Comparison of ENCODE assay signal across 8 mouse cellular contexts in the genomic region with DNA sequence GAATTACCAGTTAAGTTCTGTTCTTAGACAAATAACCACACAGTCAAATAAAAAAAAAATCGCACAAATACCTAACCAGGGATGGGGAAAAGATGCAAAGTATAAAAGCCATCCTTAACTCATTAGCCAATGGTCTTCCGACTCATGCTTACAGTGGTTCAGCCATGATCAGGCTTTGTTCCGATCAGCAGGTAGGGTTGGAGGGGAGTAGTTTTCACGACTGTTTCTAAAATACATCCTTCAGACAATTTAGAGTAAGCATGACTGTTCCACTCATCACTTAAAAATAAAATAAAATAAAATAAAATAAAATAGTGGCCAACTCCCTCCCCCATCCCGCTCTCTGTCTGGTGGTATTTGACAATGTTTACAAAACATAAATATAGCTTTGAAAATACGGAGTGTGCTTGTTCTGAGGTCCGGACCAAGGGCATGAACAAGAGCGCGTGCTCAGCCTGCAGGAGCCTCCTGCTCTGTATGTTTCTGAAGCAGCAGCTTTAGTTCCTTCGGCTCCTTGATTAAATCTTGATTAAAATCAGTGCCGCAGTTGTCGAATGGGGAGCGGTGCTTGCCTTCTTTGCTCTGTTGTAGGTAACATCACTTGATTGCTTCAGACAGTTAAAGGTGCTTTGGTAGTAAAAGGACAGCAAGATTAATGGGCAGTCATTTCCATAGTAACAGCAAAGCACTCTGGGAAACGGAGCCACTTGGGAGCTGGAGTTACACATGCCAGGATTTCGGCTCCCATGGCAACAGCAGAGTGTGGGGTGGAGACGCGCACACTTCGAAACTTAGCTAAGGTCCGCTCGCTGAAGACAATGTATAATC.
DNase-seq lines count a peak whose midpoint lies in the region; ATAC-seq and TF ChIP-seq lines count a peak whose summit lies in the region.

No protein-coding gene starts in this region.

- TF ChIP-seq CTCF in cortical plate, adult 2 months (IDR thresholded peaks at IDR 0.05; ENCODE audit: extremely low read depth, insufficient read depth, low read length), result no peak

- ATAC-seq in intestine, embryonic 15.5 days, result peak; percentile 86
- peak; percentile 98 for ATAC-seq in midbrain, embryonic 15.5 days (replicated peaks)

- no peaks in the 10 kb centered on the region for H3K27me3 ChIP-seq in intestine, embryonic 15.5 days (replicated peaks)
- H3K27me3 ChIP-seq in midbrain, embryonic 15.5 days (replicated peaks), result no peaks in the 10 kb centered on the region

- no peaks in the 10 kb centered on the region for H3K36me3 ChIP-seq in intestine, embryonic 15.5 days
- no peaks in the 10 kb centered on the region for H3K36me3 ChIP-seq in midbrain, embryonic 15.5 days (replicated peaks)

- WGBS in intestine, embryonic 15.5 days, result 40% methylated on average over 20 of the region's 20 CpGs
- WGBS in midbrain, embryonic 15.5 days, result 23% methylated on average over 20 of the region's 20 CpGs

- H3K9ac ChIP-seq in intestine, embryonic 15.5 days, result no peak overlapping the region
- peak overlapping the region; percentile 41 for H3K9ac ChIP-seq in midbrain, embryonic 15.5 days

- peak; percentile 14 to 65 for DNase-seq in adrenal gland, adult (ENCODE audit: inconsistent age in 2 of 2, low spot score in 1 of 2)
- DNase-seq in gastrocnemius, postnatal 14 days, result peak; percentile 6
- peak; percentile 23 to 69 for DNase-seq in left cerebral cortex, adult 8-10 months (ENCODE audit: low spot score in 2 of 2)
- peak; percentile 79 for DNase-seq in telencephalon, adult 2 months (ENCODE audit: low read depth, low spot score)
- no peak for DNase-seq in thymus, postnatal 4 days

- no peaks in the 10 kb centered on the region; the same call in 1 of the 2 replicates for H3K4me1 ChIP-seq in cortical plate, adult 2 months (ENCODE audit: control insufficient read depth, insufficient read depth, low read length)
- no peaks in the 10 kb centered on the region for H3K4me1 ChIP-seq in intestine, embryonic 15.5 days (replicated peaks)
- H3K4me1 ChIP-seq in midbrain, embryonic 15.5 days, result peaks cover 13% of the 10 kb centered on the region

- H3K4me3 ChIP-seq in cortical plate, adult 2 months (ENCODE audit: insufficient read depth, low read length), result peak overlapping the region; percentile 27
- H3K4me3 ChIP-seq in intestine, embryonic 15.5 days (replicated peaks), result no peak overlapping the region
- H3K4me3 ChIP-seq in midbrain, embryonic 15.5 days, result peak overlapping the region; percentile 37

- no peaks in the 10 kb centered on the region for H3K9me3 ChIP-seq in intestine, embryonic 15.5 days
- no peaks in the 10 kb centered on the region for H3K9me3 ChIP-seq in midbrain, embryonic 15.5 days

- no peak for TF ChIP-seq POLR2A in cortical plate, adult 2 months (IDR thresholded peaks at IDR 0.05; ENCODE audit: extremely low read depth, insufficient read depth, low read length)

- intact Hi-C loops in gastrocnemius, postnatal 14 days (cut with DNase I; ENCODE audit: low total_unique reads), result no loop called here

- peak overlapping the region; percentile 55 for H3K4me2 ChIP-seq in intestine, embryonic 15.5 days (replicated peaks)
- H3K4me2 ChIP-seq in midbrain, embryonic 15.5 days, result peak overlapping the region; percentile 56

- H3K27ac ChIP-seq in cortical plate, adult 2 months (ENCODE audit: insufficient read depth, low read length), result no peak overlapping the region
- H3K27ac ChIP-seq in intestine, embryonic 15.5 days, result no peak overlapping the region
- H3K27ac ChIP-seq in midbrain, embryonic 15.5 days, result peak overlapping the region; percentile 77
